Mouse (Mus musculus) small intestine, adult 2 months (tissue): ENCODE results near the gene Atn1.

ENCODE experiments used
- CTCF ChIP-seq: fragments of 200-500 bp; IDR thresholded peaks from 2 replicates; pipeline ENCODE4 v1.5.1; 2012; ENCODE audit warnings: low read depth, mild to moderate bottlenecking, control low read depth, inconsistent platforms, low read length, moderate library complexity, mixed read lengths; ENCODE audit not compliant: insufficient replicate concordance, insufficient read length; ENCODE audit errors: extremely low read depth
- POLR2A ChIP-seq: fragments of 200-500 bp; IDR thresholded peaks from 2 replicates; pipeline ENCODE4 v1.6.1; 2012; ENCODE audit warnings: low read depth, mild to moderate bottlenecking, control low read depth, inconsistent platforms, low read length, moderate library complexity

- TF ChIP-seq POLR2A (no peak), CTCF (no peak)
These were observed 57.0 kb downstream of the Atn1 start for GRCm38 (mm10) chr6:124699366-124699765.
